Mouse (Mus musculus) CH12.LX (cell line): Measurements from ENCODE around the gene Arsb. TPM values are rescaled to one million over a fixed set of nuclear protein-coding genes. Genes with fewer than 3 reads are reported as not detected.

Source experiments
- DNase-seq: peaks from one replicate; pipeline ENCODE4 v3.0.0-alpha.2; 2013; ENCODE audit errors: extremely low read depth
- H3K27ac ChIP-seq: 2 replicates; pipeline ENCODE4 v1.5.1; 2012; ENCODE audit warnings: low read depth, mild to moderate bottlenecking, control low read depth, moderate library complexity; ENCODE audit not compliant: insufficient read depth
- H3K27me3 ChIP-seq: replicated peaks from 2 replicates; pipeline ENCODE3; 2012; ENCODE audit warnings: inconsistent platforms
- H3K36me3 ChIP-seq, 2 experiments: replicated peaks in 1 of 2; 2 replicates each; pipeline versions ENCODE3 to v1.6.1; 2012; ENCODE audit warnings: inconsistent platforms in 1 of 2, low read length in 1 of 2, mild to moderate bottlenecking in 1 of 2, mixed read lengths in 1 of 2, moderate library complexity in 1 of 2; ENCODE audit not compliant: control insufficient read depth in 1 of 2, insufficient read depth in 1 of 2
- H3K4me1 ChIP-seq, 2 experiments: 2 replicates each; pipeline ENCODE4 v1.6.1; 2012; ENCODE audit warnings: inconsistent platforms in 1 of 2, moderate library complexity in 1 of 2; ENCODE audit not compliant: insufficient read depth in 2 of 2, control insufficient read depth in 1 of 2
- H3K4me2 ChIP-seq: 2 replicates; pipeline ENCODE4 v1.6.1; 2012; ENCODE audit warnings: low read depth, mild to moderate bottlenecking, control low read depth; ENCODE audit not compliant: poor library complexity, insufficient read depth, severe bottlenecking
- H3K4me3 ChIP-seq, 3 experiments: fragments of 150-350 bp in 1 of 3; sonication (generic) in 1 of 3; replicated peaks in 1 of 3; 2 replicates each; pipeline versions ENCODE3 to v1.5.1; 2011 to 2012; ENCODE audit warnings: low read depth in 2 of 3, low read length in 2 of 3, mild to moderate bottlenecking in 2 of 3, moderate library complexity in 2 of 3, control low read depth in 1 of 3, improper control_type of control experiment in 1 of 3, inconsistent platforms in 1 of 3, mixed read lengths in 1 of 3; ENCODE audit not compliant: poor library complexity in 1 of 3
- H3K79me2 ChIP-seq: replicated peaks from 2 replicates; pipeline ENCODE4 v1.6.1; 2012; ENCODE audit warnings: mild to moderate bottlenecking, moderate library complexity; ENCODE audit not compliant: control insufficient read depth, poor library complexity, insufficient read depth, severe bottlenecking; ENCODE audit errors: extremely low read depth
- H3K9ac ChIP-seq: 2 replicates; pipeline ENCODE4 v1.6.1; 2012; ENCODE audit warnings: low read depth, mild to moderate bottlenecking, control low read depth, moderate library complexity; ENCODE audit not compliant: insufficient read depth
- H3K9me3 ChIP-seq: replicated peaks from 2 replicates; pipeline ENCODE3; 2012; ENCODE audit warnings: low read length, inconsistent platforms, mixed read lengths
- CTCF ChIP-seq, 2 experiments: IDR thresholded peaks in 1 of 2; conservative IDR thresholded peaks in 1 of 2; 2 replicates each; pipeline ENCODE4 v1.5.1; 2011 to 2012; ENCODE audit warnings: low read depth in 2 of 2, low read length in 2 of 2, improper control_type of control experiment in 1 of 2, inconsistent platforms in 1 of 2, mild to moderate bottlenecking in 1 of 2, moderate library complexity in 1 of 2
- ETS1 ChIP-seq: conservative IDR thresholded peaks from 2 replicates; pipeline ENCODE4 v1.6.1; 2012; ENCODE audit warnings: low read depth, mild to moderate bottlenecking, inconsistent platforms, low read length, improper control_type of control experiment, moderate library complexity
- MAFK ChIP-seq: IDR thresholded peaks from 2 replicates; pipeline ENCODE4 v1.6.1; 2011; ENCODE audit warnings: low read length, improper control_type of control experiment; ENCODE audit not compliant: insufficient replicate concordance
- MAZ ChIP-seq: IDR thresholded peaks from 2 replicates; pipeline ENCODE4 v1.6.1; 2012; ENCODE audit warnings: low read depth, mild to moderate bottlenecking, inconsistent platforms, low read length, improper control_type of control experiment, moderate library complexity
- MYC ChIP-seq: IDR thresholded peaks from 2 replicates; pipeline ENCODE4 v1.6.1; 2011; ENCODE audit warnings: low read depth, mild to moderate bottlenecking, improper control_type of control experiment, low read length
- NRF1 ChIP-seq: IDR thresholded peaks from 2 replicates; pipeline ENCODE4 v1.6.1; 2014; ENCODE audit warnings: low read depth, mild to moderate bottlenecking, inconsistent platforms, low read length, improper control_type of control experiment, moderate library complexity
- POLR2A ChIP-seq: IDR thresholded peaks from 2 replicates; pipeline ENCODE4 v1.6.1; 2011; ENCODE audit warnings: low read depth, mild to moderate bottlenecking, improper control_type of control experiment, low read length
- RAD21 ChIP-seq: IDR thresholded peaks from 2 replicates; pipeline ENCODE4 v1.6.1; 2011; ENCODE audit warnings: low read depth, mild to moderate bottlenecking, low read length, improper control_type of control experiment, moderate library complexity
- SMC3 ChIP-seq: IDR thresholded peaks from 2 replicates; pipeline ENCODE4 v1.6.1; 2011; ENCODE audit warnings: low read depth, low read length, improper control_type of control experiment
- TBP ChIP-seq: conservative IDR thresholded peaks from 2 replicates; pipeline ENCODE4 v1.6.1; 2011; ENCODE audit warnings: low read depth, low read length, improper control_type of control experiment
- UBTF ChIP-seq: IDR thresholded peaks from 2 replicates; pipeline ENCODE4 v1.6.1; 2012; ENCODE audit warnings: low read depth, mild to moderate bottlenecking, inconsistent platforms, low read length, improper control_type of control experiment, moderate library complexity
- USF1 ChIP-seq: IDR thresholded peaks from 2 replicates; pipeline ENCODE4 v1.6.1; 2014; ENCODE audit warnings: low read depth, mild to moderate bottlenecking, inconsistent platforms, low read length, improper control_type of control experiment
- USF2 ChIP-seq: conservative IDR thresholded peaks from 2 replicates; pipeline ENCODE4 v1.6.1; 2011; ENCODE audit warnings: low read depth, low read length, improper control_type of control experiment
- ZKSCAN1 ChIP-seq: IDR thresholded peaks from 2 replicates; pipeline ENCODE4 v1.6.1; 2012; ENCODE audit warnings: low read depth, inconsistent platforms, low read length, improper control_type of control experiment, borderline replicate concordance
- dilution Hi-C: fragments of 300-500 bp; cut with MboI; formaldehyde crosslinking; loops from 2 replicates; pipeline ENCODE4 v1.14.3; 2020; ENCODE audit warnings: low sequenced_read_pairs; ENCODE audit not compliant: extremely low pct_unique_long_range_greater_than_20kb, extremely low pct_ligation_motif_present
- in situ Hi-C: fragments of 300-500 bp; cut with MboI; formaldehyde crosslinking; loops from 3 replicates; pipeline ENCODE4 v1.14.3; 2019; ENCODE audit warnings: low sequenced_read_pairs, low pct_ligation_motif_present, low pct_unique_long_range_greater_than_20kb, mixed read lengths
- polyA plus RNA-seq: library from polyadenylated mRNA; unstranded; fragments of >175 nt; gene quantifications from 2 replicates; pipeline ENCODE4 v1.2.1, GENCODE M21; 2012; ENCODE audit warnings: low read depth; ENCODE audit not compliant: insufficient read length
- total RNA-seq, 2 experiments: library from RNA; depleted of rRNA; stranded (reverse); fragments of 300-350 nt in 1 of 2; fragments of >200 nt in 1 of 2; gene quantifications; 2 replicates each; pipeline ENCODE4 v1.2.3; 2012 to 2014

The Arsb gene
- total and polyA plus RNA-seq, 3 experiments = 1.0 to 9.8 (median 2.0) TPM

DNA sequence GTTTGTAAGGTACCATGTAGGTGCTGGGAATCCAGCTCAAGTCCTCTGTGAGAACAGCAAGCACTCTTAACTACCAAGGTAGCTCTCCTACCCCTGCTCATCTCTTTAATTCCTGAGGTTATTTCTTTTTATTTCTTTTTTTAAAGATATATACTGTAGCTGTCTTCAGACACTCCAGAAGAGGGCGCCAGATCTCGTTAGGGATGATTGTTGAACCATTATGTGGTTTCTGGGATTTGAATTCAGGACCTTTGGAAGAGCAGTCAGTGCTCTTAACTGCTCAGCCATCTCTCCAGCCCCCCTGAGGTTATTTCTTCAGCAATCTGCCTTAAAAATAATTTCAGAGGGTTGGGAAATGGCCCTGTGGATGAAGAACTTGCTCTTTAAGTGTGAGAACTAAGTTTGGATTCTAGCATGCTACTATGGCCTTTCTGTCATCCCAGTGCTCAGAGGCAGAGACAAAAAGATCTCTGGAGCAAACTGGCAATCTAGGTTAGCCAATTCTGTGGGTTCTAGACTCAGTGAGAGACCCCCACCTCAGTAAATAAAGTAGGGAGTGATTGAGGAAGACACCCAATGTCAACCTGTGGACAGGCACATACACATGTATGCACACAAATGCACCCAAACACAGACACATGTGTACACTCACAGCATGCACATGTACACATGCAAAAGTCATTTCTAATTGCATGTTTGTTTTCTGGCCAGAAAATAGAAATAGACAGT lies 58.3 kb downstream of the Arsb start:
- no peak for DNase-seq
- Histone ChIP-seq H3K9ac (no peak overlapping the region), H3K4me2 (no peak overlapping the region), H3K79me2 (no peaks in the 10 kb centered on the region), H3K4me3 (no peak overlapping the region), H3K27ac (no peak overlapping the region), H3K36me3 (no peaks in the 10 kb centered on the region), H3K4me1 (no peaks in the 10 kb centered on the region), H3K9me3 (peaks cover 3% of the 10 kb centered on the region)
- dilution Hi-C loops (no loop called here), in situ Hi-C loops (no loop called here)
- no peak for TF ChIP-seq USF1
- TF ChIP-seq SMC3 = peak; percentile 24; the same call in 1 of the 2 replicates
- no peak for TF ChIP-seq MAZ
- peak; percentile 18 for TF ChIP-seq RAD21
- peak; percentile 16 to 43; a peak in 2 of 4 replicates for TF ChIP-seq CTCF (conservative IDR thresholded peaks at IDR 0.05 in 1 of 2, IDR thresholded peaks at IDR 0.05 in 1 of 2; ENCODE audit: low read depth in 2 of 2, low read length in 2 of 2)
- TF ChIP-seq, all 38 proteins: peak for 3
- no peaks in the 10 kb centered on the region for H3K27me3 ChIP-seq

- dilution Hi-C loops = no loop called here
Measured at GRCm38 (mm10) chr13:93830294-93830645, 58.8 kb downstream of the Arsb start.

DNA sequence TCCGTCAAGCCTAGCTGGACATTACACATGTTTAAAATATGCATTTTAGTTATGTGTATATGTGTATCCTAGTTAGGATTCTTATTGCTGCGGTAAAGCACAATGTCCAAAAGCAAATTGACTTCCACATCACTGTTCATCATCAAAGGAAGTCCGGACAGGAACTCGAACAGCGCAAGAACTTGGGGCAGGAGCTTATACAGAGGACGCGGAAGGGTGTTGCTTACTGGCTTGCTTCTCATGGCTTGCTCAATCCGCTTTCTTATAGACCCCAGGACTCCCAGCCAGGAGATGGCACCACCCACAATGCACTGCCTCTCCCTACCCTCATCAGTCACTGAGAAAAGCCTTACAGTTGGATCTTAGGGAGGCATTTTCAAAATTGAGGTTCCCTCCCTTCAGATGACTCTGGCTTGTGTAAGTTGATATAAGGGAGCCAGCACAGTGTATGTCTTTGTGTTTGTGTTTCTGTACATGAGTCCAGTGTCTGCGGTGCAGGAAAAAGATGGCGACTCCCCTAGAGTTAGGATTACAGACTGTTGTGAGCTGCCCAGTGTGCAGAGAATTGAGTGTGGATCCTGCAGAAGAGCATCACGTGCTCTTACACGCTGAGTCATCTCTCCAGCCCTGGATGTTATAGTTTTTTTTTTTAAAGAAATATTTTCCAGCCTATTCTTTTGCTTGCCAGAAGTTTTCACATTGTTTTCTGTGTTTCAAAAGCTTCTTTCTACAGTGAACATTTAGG lies 66.2 kb downstream of the Arsb start:
- Histone ChIP-seq H3K79me2 (no peaks in the 10 kb centered on the region), H3K4me2 (no peak overlapping the region), H3K9me3 (no peaks in the 10 kb centered on the region), H3K36me3 (no peaks in the 10 kb centered on the region), H3K27me3 (no peaks in the 10 kb centered on the region), H3K4me1 (peaks cover 0 to 26% of the 10 kb centered on the region in 2 experiments; a peak in 2 of 4 replicates), H3K4me3 (no peak overlapping the region), H3K27ac (no peak overlapping the region), H3K9ac (no peak overlapping the region)
- in situ Hi-C loops = no loop called here
- no peak for TF ChIP-seq MYC
- TF ChIP-seq USF2 = no peak
- DNase-seq = no peak
- dilution Hi-C loops = no loop called here

More at GRCm38 (mm10) chr13:93830294-93830645, 58.8 kb downstream of the Arsb start:
- H3K79me2 ChIP-seq = no peaks in the 10 kb centered on the region
- no peaks in the 10 kb centered on the region for H3K27me3 ChIP-seq
- H3K4me2 ChIP-seq = no peak overlapping the region
- no peaks in the 10 kb centered on the region for H3K4me1 ChIP-seq
- peaks cover 3% of the 10 kb centered on the region for H3K9me3 ChIP-seq
- TF ChIP-seq SMC3 (no peak), NRF1 (no peak), UBTF (no peak), CTCF (conservative IDR thresholded peaks at IDR 0.05 in 1 of 2, IDR thresholded peaks at IDR 0.05 in 1 of 2; ENCODE audit: low read depth in 2 of 2, low read length in 2 of 2) (no peak), MAFK (no peak), ETS1 (no peak), POLR2A (no peak), ZKSCAN1 (no peak), USF1 (no peak), TBP (no peak)
- H3K27ac ChIP-seq = no peak overlapping the region
- H3K9ac ChIP-seq = no peak overlapping the region
- no peak overlapping the region for H3K4me3 ChIP-seq
- no peaks in the 10 kb centered on the region for H3K36me3 ChIP-seq
- in situ Hi-C loops = no loop called here
- no peak for DNase-seq
